Mouse (Mus musculus) mouse embryonic stem cell (cell line): ENCODE data around the gene Cox4i2.

Experiments
- in situ Hi-C, 2 experiments: fragments of 300-500 bp; cut with MboI; formaldehyde crosslinking; loops; 1 replicate in 1 of 2; 3 replicates in 1 of 2; pipeline ENCODE4 v1.14.3; 2019 to 2020; ENCODE audit warnings: low sequenced_read_pairs in 2 of 2, low pct_unique_long_range_greater_than_20kb in 1 of 2, mixed read lengths in 1 of 2; ENCODE audit not compliant: unreplicated experiment in 1 of 2

Cox4i2 gene

GRCm38 (mm10) chr2:152753944-152754711 is at the start of gene Cox4i2:
Gene Cox4i2, plus strand, starts transcription at chr2:152754173.
- in situ Hi-C loops: no loop called here

- in situ Hi-C loops: loop anchor here (5.0 kb wide), 2 partner anchors 33 to 128 kb away; partner anchors contain the start of genes Id1 (in 2 of the 2) and Bcl2l1 (in 1 of the 2)
Observed at GRCm38 (mm10) chr2:152704256-152704605, 49.7 kb upstream of the Cox4i2 start.

GRCm38 (mm10) chr2:152704811-152705370 is 49.1 kb upstream of the Cox4i2 start:
- in situ Hi-C loops: loop anchor here (5.0 kb wide), 2 partner anchors 32 to 127 kb away; partner anchors contain the start of genes Id1 (in 2 of the 2) and Bcl2l1 (in 1 of the 2)

GRCm38 (mm10) chr2:152705993-152706571 is 47.9 kb upstream of the Cox4i2 start:
- in situ Hi-C loops: no loop called here

GRCm38 (mm10) chr2:152707186-152707585 is 46.8 kb upstream of the Cox4i2 start:
- in situ Hi-C loops: no loop called here

GRCm38 (mm10) chr2:152707627-152708026 is 46.3 kb upstream of the Cox4i2 start:
- in situ Hi-C loops: no loop called here

- in situ Hi-C loops: no loop called here
Observed at GRCm38 (mm10) chr2:152709066-152709465, 44.9 kb upstream of the Cox4i2 start.

- in situ Hi-C loops: no loop called here
Observed at GRCm38 (mm10) chr2:152716241-152716772, 37.7 kb upstream of the Cox4i2 start.

- in situ Hi-C loops: no loop called here
Observed at GRCm38 (mm10) chr2:152717652-152718051, 36.3 kb upstream of the Cox4i2 start.

- in situ Hi-C loops: no loop called here
Observed at GRCm38 (mm10) chr2:152718076-152718475, 35.9 kb upstream of the Cox4i2 start.

GRCm38 (mm10) chr2:152723651-152724331 is 30.2 kb upstream of the Cox4i2 start:
- in situ Hi-C loops: no loop called here

- in situ Hi-C loops: no loop called here
Observed at GRCm38 (mm10) chr2:152724332-152724723, 29.6 kb upstream of the Cox4i2 start.

GRCm38 (mm10) chr2:152725178-152725750 is 28.7 kb upstream of the Cox4i2 start:
- in situ Hi-C loops: no loop called here

GRCm38 (mm10) chr2:152726213-152726612 is 27.8 kb upstream of the Cox4i2 start:
- in situ Hi-C loops: no loop called here

- in situ Hi-C loops: no loop called here
Observed at GRCm38 (mm10) chr2:152726751-152727335, 27.1 kb upstream of the Cox4i2 start.

- in situ Hi-C loops: no loop called here
Observed at GRCm38 (mm10) chr2:152727795-152728510, 26.0 kb upstream of the Cox4i2 start.

- in situ Hi-C loops: no loop called here
Observed at GRCm38 (mm10) chr2:152728594-152728993, 25.4 kb upstream of the Cox4i2 start.
